Mouse (Mus musculus): ENCODE results near the gene Bik. TPM values are rescaled to one million over a fixed set of nuclear protein-coding genes. Genes with fewer than 3 reads are reported as not detected.

Bik gene
- total and polyA plus RNA-seq, 3 experiments = 0.50 TPM; not detected in 2

DNA sequence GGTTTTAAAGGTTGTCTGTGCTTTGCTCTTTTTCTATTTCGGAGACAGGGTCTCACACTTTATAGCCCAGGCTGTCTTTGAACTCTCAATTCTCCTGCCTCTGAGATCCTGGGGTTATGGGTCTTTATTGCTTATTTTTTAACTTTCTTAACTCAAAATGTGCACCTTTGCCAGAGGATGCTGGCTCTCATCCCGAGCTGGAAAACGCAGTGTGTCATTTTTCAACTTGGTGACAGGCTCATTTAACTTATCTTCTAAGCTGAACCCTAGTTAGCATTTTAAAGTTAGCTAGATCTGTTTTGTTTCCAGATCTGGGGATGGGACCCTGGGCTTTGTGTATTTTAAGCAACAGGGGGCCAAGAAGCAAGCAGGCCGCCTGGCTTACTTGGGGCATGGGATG lies 2.2 kb downstream of the Bik start:
- no peak for DNase-seq (ENCODE audit: extremely low read depth)
- Histone ChIP-seq H3K4me1 (ENCODE audit: control insufficient read depth in 1 of 2, insufficient read depth in 2 of 2) (peaks cover 3 to 7% of the 10 kb centered on the region in 2 experiments; a peak in 3 of 4 replicates), H3K4me2 (ENCODE audit: insufficient read depth, low read depth, poor library complexity, severe bottlenecking) (no peak overlapping the region), H3K4me3 (replicated peaks in 1 of 3; ENCODE audit: low read depth in 2 of 3, low read length in 2 of 3, poor library complexity in 1 of 3) (no peak overlapping the region), H3K27me3 (replicated peaks) (peaks cover 68% of the 10 kb centered on the region), H3K79me2 (replicated peaks; ENCODE audit: control insufficient read depth, extremely low read depth, insufficient read depth, poor library complexity, severe bottlenecking) (no peaks in the 10 kb centered on the region), H3K9ac (ENCODE audit: insufficient read depth, low read depth) (no peak overlapping the region), H3K36me3 (replicated peaks in 1 of 2; ENCODE audit: control insufficient read depth in 1 of 2, insufficient read depth in 1 of 2, low read length in 1 of 2) (no peaks in the 10 kb centered on the region), H3K27ac (ENCODE audit: insufficient read depth, low read depth) (no peak overlapping the region), H3K9me3 (replicated peaks; ENCODE audit: low read length) (peaks cover 10% of the 10 kb centered on the region)
- in situ Hi-C loops (cut with MboI; ENCODE audit: low pct_ligation_motif_present, low pct_unique_long_range_greater_than_20kb, low sequenced_read_pairs) = no loop called here
- dilution Hi-C loops (cut with MboI; ENCODE audit: extremely low pct_ligation_motif_present, extremely low pct_unique_long_range_greater_than_20kb, low sequenced_read_pairs) = no loop called here
- TF ChIP-seq TBP (conservative IDR thresholded peaks at IDR 0.05; ENCODE audit: low read depth, low read length) = no peak
- no peak for TF ChIP-seq CHD1 (IDR thresholded peaks at IDR 0.05; ENCODE audit: low read depth, low read length)
- no peak for TF ChIP-seq CHD2 (IDR thresholded peaks at IDR 0.05; ENCODE audit: low read length)
- TF ChIP-seq ZMIZ1 (IDR thresholded peaks at IDR 0.05; ENCODE audit: low read depth, low read length) = no peak
- TF ChIP-seq KAT2A (IDR thresholded peaks at IDR 0.05; ENCODE audit: insufficient replicate concordance, low read length) = no peak
- TF ChIP-seq NRF1 (IDR thresholded peaks at IDR 0.05; ENCODE audit: low read depth, low read length) = no peak
- TF ChIP-seq ZKSCAN1 (IDR thresholded peaks at IDR 0.05; ENCODE audit: borderline replicate concordance, low read depth, low read length) = no peak
- TF ChIP-seq MXI1 (IDR thresholded peaks at IDR 0.05; ENCODE audit: low read depth, low read length) = no peak
- no peak for TF ChIP-seq ELF1 (IDR thresholded peaks at IDR 0.05; ENCODE audit: low read depth, low read length)
- TF ChIP-seq USF2 (conservative IDR thresholded peaks at IDR 0.05; ENCODE audit: low read depth, low read length) = no peak
- no peak for TF ChIP-seq JUND (conservative IDR thresholded peaks at IDR 0.05; ENCODE audit: low read depth, low read length)
- no peak for TF ChIP-seq CTCF (conservative IDR thresholded peaks at IDR 0.05 in 1 of 2, IDR thresholded peaks at IDR 0.05 in 1 of 2; ENCODE audit: low read depth in 2 of 2, low read length in 2 of 2)
- TF ChIP-seq BHLHE40 (IDR thresholded peaks at IDR 0.05; ENCODE audit: low read depth, low read length) = no peak
- no peak for TF ChIP-seq MAX (IDR thresholded peaks at IDR 0.05; ENCODE audit: low read length)
- TF ChIP-seq GABPA (IDR thresholded peaks at IDR 0.05; ENCODE audit: insufficient replicate concordance, low read depth, low read length) = no peak
- TF ChIP-seq RCOR1 (conservative IDR thresholded peaks at IDR 0.05; ENCODE audit: low read depth, low read length) = no peak
- TF ChIP-seq SMC3 (IDR thresholded peaks at IDR 0.05; ENCODE audit: low read depth, low read length) = no peak
- TF ChIP-seq SIN3A (IDR thresholded peaks at IDR 0.05; ENCODE audit: low read length) = no peak
- no peak for TF ChIP-seq ZC3H11A (IDR thresholded peaks at IDR 0.05; ENCODE audit: low read depth, low read length)

- peaks cover 8 to 15% of the 10 kb centered on the region in 2 experiments; a peak in 3 of 4 replicates for H3K4me1 ChIP-seq (ENCODE audit: control insufficient read depth in 1 of 2, insufficient read depth in 2 of 2)
- no peak overlapping the region for H3K4me3 ChIP-seq (replicated peaks in 1 of 3; ENCODE audit: low read depth in 2 of 3, low read length in 2 of 3, poor library complexity in 1 of 3)
- TF ChIP-seq CHD2 (IDR thresholded peaks at IDR 0.05; ENCODE audit: low read length) (no peak), SIN3A (IDR thresholded peaks at IDR 0.05; ENCODE audit: low read length) (no peak), GABPA (IDR thresholded peaks at IDR 0.05; ENCODE audit: insufficient replicate concordance, low read depth, low read length) (no peak), ELF1 (IDR thresholded peaks at IDR 0.05; ENCODE audit: low read depth, low read length) (no peak), RAD21 (IDR thresholded peaks at IDR 0.05; ENCODE audit: low read depth, low read length) (no peak), USF1 (IDR thresholded peaks at IDR 0.05; ENCODE audit: low read depth, low read length) (no peak), CTCF (conservative IDR thresholded peaks at IDR 0.05 in 1 of 2, IDR thresholded peaks at IDR 0.05 in 1 of 2; ENCODE audit: low read depth in 2 of 2, low read length in 2 of 2) (no peak), IRF4 (IDR thresholded peaks at IDR 0.05; ENCODE audit: low read depth, low read length) (no peak), SMC3 (IDR thresholded peaks at IDR 0.05; ENCODE audit: low read depth, low read length) (no peak), ETS1 (conservative IDR thresholded peaks at IDR 0.05; ENCODE audit: low read depth, low read length) (no peak), RCOR1 (conservative IDR thresholded peaks at IDR 0.05; ENCODE audit: low read depth, low read length) (no peak), JUN (IDR thresholded peaks at IDR 0.05; ENCODE audit: insufficient read depth, low read depth, low read length) (no peak)
- no peaks in the 10 kb centered on the region for H3K79me2 ChIP-seq (replicated peaks; ENCODE audit: control insufficient read depth, extremely low read depth, insufficient read depth, poor library complexity, severe bottlenecking)
- no peak overlapping the region for H3K9ac ChIP-seq (ENCODE audit: insufficient read depth, low read depth)
- no peak for DNase-seq (ENCODE audit: extremely low read depth)
- H3K36me3 ChIP-seq (replicated peaks in 1 of 2; ENCODE audit: control insufficient read depth in 1 of 2, insufficient read depth in 1 of 2, low read length in 1 of 2) = no peaks in the 10 kb centered on the region
- in situ Hi-C loops (cut with MboI; ENCODE audit: low pct_ligation_motif_present, low pct_unique_long_range_greater_than_20kb, low sequenced_read_pairs) = no loop called here
- no peak overlapping the region for H3K4me2 ChIP-seq (ENCODE audit: insufficient read depth, low read depth, poor library complexity, severe bottlenecking)
- peaks cover 60% of the 10 kb centered on the region for H3K27me3 ChIP-seq (replicated peaks)
- dilution Hi-C loops (cut with MboI; ENCODE audit: extremely low pct_ligation_motif_present, extremely low pct_unique_long_range_greater_than_20kb, low sequenced_read_pairs) = no loop called here
- peaks cover 10% of the 10 kb centered on the region for H3K9me3 ChIP-seq (replicated peaks; ENCODE audit: low read length)
- no peak overlapping the region for H3K27ac ChIP-seq (ENCODE audit: insufficient read depth, low read depth)
Observed at GRCm38 (mm10) chr15:83529765-83530164, 3.1 kb downstream of the Bik start.

Measured in CH12.LX (cell line).